Mouse (Mus musculus) erythroblast, embryonic 14.5 days (primary cell): ENCODE measurements around the gene Gm11634. TPM values are rescaled to one million over a fixed set of nuclear protein-coding genes. Genes with fewer than 3 reads are reported as not detected.
A peak's percentile ranks its signal among the peaks of the same experiment; 100 is the strongest.
"Not testable (repeated sequence)": the region's sequence is repeated elsewhere in the genome, so short reads cannot be mapped to it uniquely, and the experiment has no call there.

Experiments
- H3K27me3 ChIP-seq: 2 replicates; pipeline ENCODE4 v1.6.1; 2012; ENCODE audit warnings: inconsistent platforms; ENCODE audit not compliant: control insufficient read depth
- H3K36me3 ChIP-seq: 2 replicates; pipeline ENCODE4 v1.6.1; 2012; ENCODE audit warnings: mild to moderate bottlenecking, inconsistent platforms; ENCODE audit not compliant: control insufficient read depth
- H3K4me1 ChIP-seq: 2 replicates; pipeline ENCODE4 v1.6.1; 2012; ENCODE audit warnings: inconsistent platforms; ENCODE audit not compliant: control insufficient read depth
- H3K4me3 ChIP-seq: replicated peaks from 2 replicates; pipeline ENCODE3; 2012; ENCODE audit warnings: moderate library complexity, mild to moderate bottlenecking, inconsistent platforms
- H3K9me3 ChIP-seq: 2 replicates; pipeline ENCODE4 v1.6.1; 2012; ENCODE audit warnings: low read length, inconsistent platforms, mixed read lengths; ENCODE audit not compliant: control insufficient read depth
- GATA1 ChIP-seq: IDR thresholded peaks from 2 replicates; pipeline ENCODE4 v1.6.1; 2012; ENCODE audit warnings: low read length, inconsistent platforms, mixed read lengths
- TAL1 ChIP-seq: IDR thresholded peaks from 3 replicates; pipeline ENCODE4 v1.6.1; 2012; ENCODE audit warnings: low read length, inconsistent platforms, mixed read lengths
- polyA plus RNA-seq: library from polyadenylated mRNA; stranded (reverse); fragments of >175 nt; gene quantifications from 2 replicates; pipeline ENCODE4 v1.2.3, GENCODE M21; 2012

Gene Gm11634
- polyA plus RNA-seq, 1 experiment, result not detected

DNA sequence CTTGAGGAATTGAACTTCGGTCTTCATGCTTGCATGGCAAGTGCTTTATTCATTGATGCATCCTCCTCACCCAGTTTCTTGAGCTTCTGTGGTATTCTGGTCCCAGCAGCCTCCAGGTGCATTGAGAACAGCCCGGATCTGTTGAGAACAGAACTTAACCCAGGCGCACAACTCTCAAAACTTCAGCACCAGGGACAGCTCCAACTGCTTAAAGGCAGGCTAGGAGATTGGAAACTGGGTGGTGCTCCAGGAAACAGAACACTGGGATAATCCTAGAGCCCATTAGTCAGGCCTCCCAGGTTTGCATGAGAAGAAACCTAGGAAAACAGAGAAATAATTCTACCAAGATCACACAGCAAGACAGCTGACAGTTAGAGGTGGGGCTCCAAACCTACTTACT lies 3.4 kb upstream of the Gm11634 start:
- Histone ChIP-seq H3K9me3 (no peaks in the 10 kb centered on the region), H3K27me3 (peaks cover 16% of the 10 kb centered on the region), H3K4me3 (no peak overlapping the region), H3K4me1 (peaks cover 12% of the 10 kb centered on the region), H3K36me3 (no peaks in the 10 kb centered on the region)
- TF ChIP-seq TAL1, result no peak
- TF ChIP-seq GATA1, result no peak

DNA sequence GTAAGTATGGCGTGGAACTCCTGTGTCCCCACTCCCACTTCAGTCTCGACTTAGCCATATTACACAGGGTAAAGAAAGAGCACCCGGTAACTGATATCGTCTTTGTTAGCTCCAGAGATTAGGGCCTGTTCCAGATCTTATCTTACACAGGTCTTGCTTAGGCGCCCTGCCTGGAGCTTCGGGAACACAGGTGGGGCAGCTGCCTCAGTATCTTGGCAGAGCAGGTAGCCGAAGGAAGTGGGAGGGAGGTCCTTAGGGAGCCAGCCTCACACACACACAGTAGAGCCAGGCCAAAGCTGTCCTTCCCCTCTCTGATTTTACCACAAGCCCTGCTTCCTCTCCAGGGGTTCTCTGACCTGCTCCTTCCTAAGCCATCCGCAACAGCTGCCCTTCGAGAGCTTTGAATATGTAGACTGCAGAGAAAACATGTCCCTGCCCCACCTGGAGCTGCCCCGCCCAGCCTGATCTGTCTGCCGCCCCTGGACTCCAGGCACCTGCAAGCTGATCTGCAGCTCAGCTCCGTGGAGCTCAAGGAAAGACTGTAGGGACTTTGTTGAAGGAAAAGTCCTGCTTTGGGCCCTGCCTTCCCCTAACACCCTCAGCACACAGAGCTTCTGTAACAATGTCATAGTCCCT lies 8.9 kb downstream of the Gm11634 start:
- Histone ChIP-seq H3K4me3 (no peak overlapping the region), H3K36me3 (peaks cover 26% of the 10 kb centered on the region), H3K27me3 (peaks cover under 1% of the 10 kb centered on the region; the same call in 1 of the 2 replicates), H3K9me3 (no peaks in the 10 kb centered on the region), H3K4me1 (peaks cover 4% of the 10 kb centered on the region)
- TF ChIP-seq GATA1 (no peak), TAL1 (no peak)

DNA sequence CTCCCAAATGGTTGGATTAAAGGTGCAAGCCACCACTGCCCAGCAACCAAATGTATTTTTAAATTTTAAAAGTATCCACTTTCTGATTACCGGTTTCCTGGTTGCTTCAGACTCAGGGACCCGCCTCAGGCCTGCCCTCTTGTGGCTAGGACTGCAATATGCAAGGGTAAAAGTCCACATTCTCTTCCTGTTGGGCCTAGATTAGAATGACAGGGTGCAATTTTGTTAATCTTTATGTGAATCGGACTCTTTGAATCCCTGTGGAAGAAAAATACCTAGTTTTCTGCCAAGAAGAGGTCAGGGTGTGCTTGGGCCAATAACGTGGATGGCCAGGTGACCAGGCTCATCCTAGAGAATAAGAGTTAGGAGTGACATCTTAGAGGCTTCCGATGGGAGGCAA lies 9.6 kb downstream of the Gm11634 start:
- H3K9me3 ChIP-seq, result no peaks in the 10 kb centered on the region
- TF ChIP-seq GATA1, result no peak
- no peak for TF ChIP-seq TAL1
- H3K27me3 ChIP-seq, result no peaks in the 10 kb centered on the region
- H3K4me1 ChIP-seq, result peaks cover 4% of the 10 kb centered on the region
- peaks cover 30% of the 10 kb centered on the region for H3K36me3 ChIP-seq
- no peak overlapping the region for H3K4me3 ChIP-seq

DNA sequence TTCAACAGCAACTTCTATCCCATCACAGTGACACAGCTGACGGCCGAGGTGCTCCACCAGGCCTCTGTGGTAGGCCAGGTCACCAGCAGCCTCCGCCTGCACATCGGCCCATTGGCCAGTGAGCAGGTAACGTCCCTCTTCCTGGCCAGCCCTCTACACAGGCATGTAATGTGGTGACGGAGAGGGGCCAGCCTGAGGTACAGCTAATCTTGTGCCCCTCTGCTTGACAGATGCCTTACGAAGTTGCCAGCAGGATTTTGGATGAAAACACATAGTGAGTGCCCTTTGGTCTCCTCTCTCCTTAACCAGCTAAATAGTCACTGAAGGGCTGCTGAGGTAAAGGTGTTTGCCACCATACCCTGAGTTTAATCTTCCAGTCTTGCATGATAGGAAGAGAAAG lies 10.2 kb downstream of the Gm11634 start:
- no peak for TF ChIP-seq TAL1
- TF ChIP-seq GATA1, result no peak
- no peak overlapping the region for H3K4me3 ChIP-seq
- H3K27me3 ChIP-seq, result no peaks in the 10 kb centered on the region

DNA sequence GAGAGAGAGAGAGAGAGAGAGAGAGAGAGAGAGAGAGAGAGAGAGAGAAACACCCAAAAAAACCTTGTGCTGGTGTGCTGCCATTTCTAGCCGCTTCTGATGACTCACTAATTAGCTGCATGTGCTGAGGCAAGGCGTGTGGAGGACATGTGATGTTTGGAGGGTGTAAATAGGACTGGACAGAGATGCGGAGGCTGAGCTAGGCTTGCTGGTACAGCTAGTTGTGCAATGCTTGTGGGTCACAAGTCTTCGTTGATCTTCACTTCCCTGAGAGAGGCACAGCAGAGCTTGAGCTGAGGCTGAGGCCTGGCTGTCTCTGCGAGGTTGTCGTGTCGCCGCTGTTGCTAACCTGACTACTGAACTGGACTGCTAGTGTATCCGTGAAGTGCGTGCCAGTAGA lies 11.4 kb downstream of the Gm11634 start:
- Histone ChIP-seq H3K9me3 (no peaks in the 10 kb centered on the region), H3K4me1 (peaks cover 7% of the 10 kb centered on the region), H3K36me3 (peaks cover 32% of the 10 kb centered on the region), H3K27me3 (no peaks in the 10 kb centered on the region), H3K4me3 (no peak overlapping the region)
- no peak for TF ChIP-seq TAL1
- no peak for TF ChIP-seq GATA1

More for the DNA sequence above, 10.2 kb downstream of the Gm11634 start:
- Histone ChIP-seq H3K4me1 (peaks cover 7% of the 10 kb centered on the region), H3K9me3 (no peaks in the 10 kb centered on the region), H3K36me3 (peaks cover 32% of the 10 kb centered on the region)

DNA sequence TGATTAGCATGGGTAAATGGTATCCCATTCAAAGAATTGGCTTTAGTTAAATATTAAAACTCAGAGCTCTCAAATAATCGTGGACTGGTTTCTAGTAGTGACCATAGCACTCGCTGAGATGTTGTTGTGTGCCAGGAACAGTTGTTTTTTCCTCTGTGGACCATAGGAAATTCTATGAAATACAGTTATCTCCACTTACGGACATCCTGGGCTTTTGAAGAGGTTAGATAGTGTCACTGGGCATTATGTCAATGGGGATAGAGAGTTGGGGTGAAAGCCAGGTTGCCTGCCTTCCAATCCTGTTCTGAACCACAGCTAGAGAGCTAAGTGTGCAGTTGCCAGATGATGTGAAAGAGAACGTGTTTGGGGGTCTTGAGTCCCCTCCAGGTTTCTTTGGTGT lies 13.3 kb downstream of the Gm11634 start:
- H3K4me1 ChIP-seq, result peaks cover 22% of the 10 kb centered on the region
- H3K27me3 ChIP-seq, result no peaks in the 10 kb centered on the region
- no peaks in the 10 kb centered on the region for H3K9me3 ChIP-seq
- no peak overlapping the region for H3K4me3 ChIP-seq
- TF ChIP-seq GATA1 (no peak), TAL1 (no peak)
- H3K36me3 ChIP-seq, result peaks cover 45% of the 10 kb centered on the region

DNA sequence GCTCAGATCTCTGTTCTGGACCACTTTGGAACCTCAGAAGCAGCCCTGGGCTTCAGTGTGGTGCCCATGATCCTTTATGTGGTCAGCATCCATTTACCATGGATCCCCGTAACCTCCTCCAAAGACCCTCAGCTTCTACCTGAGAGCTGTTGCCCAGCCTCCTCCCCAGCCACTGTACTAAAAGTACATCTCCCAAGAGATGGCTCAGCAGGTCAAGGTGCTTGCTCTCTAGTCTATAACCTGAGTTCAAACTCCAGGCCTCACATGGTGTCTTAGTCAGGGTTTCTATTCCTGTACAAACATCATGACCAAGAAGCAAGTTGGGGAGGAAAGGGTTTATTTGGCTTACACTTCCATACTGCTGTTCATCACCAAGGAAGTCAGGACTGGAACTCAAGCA lies 14.0 kb downstream of the Gm11634 start:
- H3K4me1 ChIP-seq, result peaks cover 21% of the 10 kb centered on the region
- H3K27me3 ChIP-seq, H3K4me3 ChIP-seq, H3K9me3 ChIP-seq: not testable (repeated sequence)
- peaks cover 48% of the 10 kb centered on the region for H3K36me3 ChIP-seq

DNA sequence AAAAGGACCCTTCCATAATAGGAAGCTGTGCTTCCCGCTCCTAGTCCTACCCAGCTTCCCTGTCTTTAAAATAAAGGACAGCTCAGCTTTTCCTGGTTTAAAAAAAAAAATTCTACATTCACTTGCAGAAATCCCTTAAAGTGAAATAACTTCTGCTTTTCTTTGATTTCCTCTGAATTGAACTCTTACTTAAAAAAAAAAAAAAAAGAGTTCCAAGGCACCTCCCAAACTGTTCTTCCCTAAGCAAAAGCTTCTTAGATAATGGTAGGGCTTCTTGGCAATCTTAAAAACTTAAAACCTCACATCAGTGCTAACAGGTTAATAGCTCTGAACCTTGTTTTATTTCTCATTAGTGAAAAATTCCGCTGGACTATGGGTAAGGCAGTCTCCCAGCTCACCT lies 15.9 kb downstream of the Gm11634 start:
- no peak overlapping the region for H3K4me3 ChIP-seq
- H3K27me3 ChIP-seq, result no peaks in the 10 kb centered on the region
- TF ChIP-seq GATA1, result no peak
- TF ChIP-seq TAL1, result no peak
- no peaks in the 10 kb centered on the region for H3K9me3 ChIP-seq
- peaks cover 18% of the 10 kb centered on the region for H3K4me1 ChIP-seq
- H3K36me3 ChIP-seq, result peaks cover 59% of the 10 kb centered on the region

DNA sequence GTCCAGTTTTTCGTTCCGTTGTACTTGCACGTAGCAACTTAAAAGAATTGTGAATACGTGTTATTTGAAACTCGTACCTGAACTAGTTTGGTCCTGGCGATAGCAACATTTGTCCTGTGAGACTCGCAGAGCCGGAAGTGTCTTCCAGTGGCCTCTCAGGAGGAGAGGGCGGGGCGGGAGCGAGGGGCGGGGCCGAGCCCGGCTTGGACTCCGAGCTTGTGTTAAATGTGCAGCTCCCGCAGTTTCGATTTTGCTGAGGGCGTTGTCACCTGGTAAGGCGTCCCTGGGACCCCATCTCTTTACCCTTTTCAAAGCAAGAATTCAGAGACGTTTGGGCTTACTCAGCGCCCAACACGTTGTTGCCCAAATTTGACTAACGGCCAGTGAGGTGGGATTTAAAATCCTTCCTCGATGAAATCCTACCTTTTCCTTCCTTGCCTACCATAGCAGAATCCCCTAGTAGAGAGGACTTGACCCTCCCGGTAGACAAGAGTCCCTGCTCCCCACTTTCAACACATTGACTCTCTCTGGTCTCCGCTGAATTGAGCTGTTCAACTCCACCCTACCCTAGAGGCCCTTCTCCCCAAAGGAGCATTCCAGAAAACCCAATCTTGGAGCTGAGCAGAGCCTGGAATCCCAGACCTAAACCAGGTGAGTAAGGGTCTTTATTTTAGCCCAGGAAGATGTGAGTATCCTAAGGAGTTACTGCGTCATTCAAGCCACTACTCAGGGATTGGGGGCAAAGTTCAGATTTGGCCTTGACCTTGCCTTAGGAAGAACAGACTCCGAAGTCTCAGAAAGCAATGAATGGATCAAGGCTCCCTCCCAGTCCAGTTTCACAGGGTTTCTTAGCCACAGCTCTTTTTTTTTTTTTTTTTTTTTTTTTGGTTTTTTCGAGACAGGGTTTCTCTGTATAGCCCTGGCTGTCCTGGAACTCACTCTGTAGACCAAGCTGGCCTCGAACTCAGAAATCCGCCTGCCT lies 16.7 kb downstream of the Gm11634 start, which contains the start of gene Tmem106a:
Gene Tmem106a, plus strand, starts transcription at position 189 of the 982 bp plus-strand sequence.
- H3K4me1 ChIP-seq, result peaks cover 18% of the 10 kb centered on the region
- peak within 1 kb of the TSS; percentile 71 for H3K4me3 ChIP-seq
- no peaks in the 10 kb centered on the region for H3K9me3 ChIP-seq
- H3K27me3 ChIP-seq, result no peaks in the 10 kb centered on the region
- peaks cover 63% of the 10 kb centered on the region for H3K36me3 ChIP-seq
- no peak for TF ChIP-seq GATA1
- TF ChIP-seq TAL1, result no peak
